Mouse (Mus musculus) G1E-ER4 (cell line): ENCODE measurements around the gene Hmgcs2. TPM values are rescaled to one million over a fixed set of nuclear protein-coding genes. Genes with fewer than 3 reads are reported as not detected.
"Not testable (repeated sequence)": the region's sequence is repeated elsewhere in the genome, so short reads cannot be mapped to it uniquely, and the experiment has no call there.

ENCODE experiments used
- GATA1 ChIP-seq: IDR thresholded peaks from one replicate; pipeline ENCODE4 v1.8.0; 2012; ENCODE audit warnings: low read length, inconsistent platforms
- polyA plus RNA-seq: library from polyadenylated mRNA; stranded (reverse); fragments of >175 nt; gene quantifications from 2 replicates; pipeline ENCODE4 v1.2.3, GENCODE M21; 2012

Hmgcs2 gene
- polyA plus RNA-seq, 1 experiment, result not detected

DNA sequence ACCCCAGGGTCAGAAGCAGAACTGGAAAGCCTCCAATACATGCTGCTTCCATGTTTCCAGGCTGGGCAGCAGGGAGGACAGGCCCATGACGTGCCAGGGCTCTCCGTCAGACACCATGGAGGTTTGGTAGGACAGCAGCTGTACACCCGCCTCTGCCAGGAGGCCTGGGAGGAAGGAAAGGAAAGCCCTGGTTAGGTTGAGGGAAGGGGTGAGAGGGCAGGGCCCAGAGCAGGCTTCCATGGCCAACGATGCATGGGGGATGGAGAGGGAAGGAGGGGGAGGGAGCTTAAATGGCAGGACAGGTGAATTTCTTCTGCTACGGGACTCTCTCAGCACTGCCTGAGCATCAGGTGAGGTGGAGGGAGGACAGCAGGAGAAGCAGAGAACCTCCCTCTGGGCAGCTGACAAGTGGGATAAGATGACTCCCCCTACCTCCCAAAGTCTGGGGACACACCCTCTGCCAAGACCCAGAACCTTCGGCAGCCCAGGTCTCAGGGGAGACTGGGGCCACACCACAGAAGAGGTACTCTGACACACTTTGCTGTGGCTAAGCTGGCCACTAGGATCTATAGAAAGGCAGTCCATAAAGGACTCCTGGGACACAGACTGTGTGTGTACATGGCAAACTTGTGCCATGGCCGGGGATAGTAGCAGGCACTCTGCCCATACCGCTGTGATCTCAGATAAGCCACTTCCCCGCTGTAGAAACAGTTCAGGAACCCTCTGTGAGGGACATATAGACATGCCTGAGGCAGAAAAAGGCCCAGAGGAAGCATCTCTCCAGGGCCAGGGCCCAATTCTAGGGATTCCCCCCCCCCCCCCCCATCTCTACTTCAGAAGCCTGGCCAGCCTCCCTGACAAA is 33.3 kb downstream of the Hmgcs2 start:
- TF ChIP-seq GATA1, result no peak

GRCm38 (mm10) chr3:98315181-98315580 is 34.9 kb downstream of the Hmgcs2 start:
- no peak for TF ChIP-seq GATA1

DNA sequence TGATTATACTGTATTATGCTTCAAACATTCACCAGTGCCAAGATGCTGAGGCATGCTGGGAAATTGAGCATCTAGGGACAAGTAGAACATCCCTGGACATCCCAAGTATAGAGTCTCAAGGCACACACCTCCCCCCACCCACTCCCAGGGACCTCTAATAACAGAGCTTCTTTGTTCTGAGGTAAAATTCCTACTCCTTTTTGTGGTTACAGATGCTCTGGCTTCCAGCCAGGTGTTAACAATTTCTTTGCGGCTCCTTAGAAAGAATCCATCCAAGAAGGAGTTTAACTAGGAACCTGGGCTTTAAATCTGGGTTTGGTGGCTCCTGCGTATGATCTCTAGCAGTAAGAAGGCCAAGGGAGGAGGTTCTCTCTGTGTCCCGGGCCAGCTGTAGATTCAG is 36.9 kb downstream of the Hmgcs2 start:
- no peak for TF ChIP-seq GATA1

DNA sequence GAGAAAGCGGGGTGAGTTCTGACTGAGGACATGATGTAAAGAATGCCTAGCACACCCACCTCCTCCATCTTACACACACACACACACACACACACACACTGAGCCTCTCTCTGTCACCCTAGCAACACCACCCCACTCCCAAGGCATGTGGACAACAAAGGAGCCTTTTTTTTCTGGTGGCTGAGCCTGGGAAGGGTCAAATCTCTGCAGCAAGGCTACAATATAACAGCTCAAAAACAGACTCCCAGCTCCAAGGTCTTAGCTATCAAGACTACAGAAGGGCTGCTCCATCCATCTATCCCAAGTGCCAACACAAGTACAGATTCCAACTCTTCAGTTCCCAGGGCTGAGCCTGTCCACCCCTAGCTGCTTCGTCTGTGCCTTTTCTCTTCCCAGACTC is 39.0 kb downstream of the Hmgcs2 start:
- no peak for TF ChIP-seq GATA1

GRCm38 (mm10) chr3:98322209-98322608 is 42.0 kb downstream of the Hmgcs2 start:
- TF ChIP-seq GATA1, result no peak

- no peak for TF ChIP-seq GATA1
Measured at GRCm38 (mm10) chr3:98324235-98324634, 44.0 kb downstream of the Hmgcs2 start.

DNA sequence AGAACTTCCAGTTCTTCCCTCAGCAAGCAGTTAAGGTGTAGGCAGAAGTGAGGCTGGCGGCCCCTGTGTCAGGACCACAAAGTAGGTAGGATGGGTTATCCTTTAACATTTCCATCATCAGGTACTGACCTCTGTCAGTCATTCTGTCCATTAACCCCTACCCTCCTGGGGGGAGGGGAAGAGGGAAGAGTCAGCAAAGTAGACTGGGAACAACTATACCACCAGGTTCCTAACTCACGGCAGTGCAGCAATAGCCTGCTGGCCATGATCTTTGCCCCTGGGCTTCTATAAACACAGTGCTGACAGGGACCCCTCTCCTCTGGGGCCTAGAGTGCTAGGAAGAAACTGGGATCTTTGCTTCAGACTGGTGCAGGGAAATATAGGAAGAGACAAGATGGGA is 53.8 kb downstream of the Hmgcs2 start:
- no peak for TF ChIP-seq GATA1

GRCm38 (mm10) chr3:98335331-98335730 is 55.1 kb downstream of the Hmgcs2 start:
- TF ChIP-seq GATA1, result no peak

DNA sequence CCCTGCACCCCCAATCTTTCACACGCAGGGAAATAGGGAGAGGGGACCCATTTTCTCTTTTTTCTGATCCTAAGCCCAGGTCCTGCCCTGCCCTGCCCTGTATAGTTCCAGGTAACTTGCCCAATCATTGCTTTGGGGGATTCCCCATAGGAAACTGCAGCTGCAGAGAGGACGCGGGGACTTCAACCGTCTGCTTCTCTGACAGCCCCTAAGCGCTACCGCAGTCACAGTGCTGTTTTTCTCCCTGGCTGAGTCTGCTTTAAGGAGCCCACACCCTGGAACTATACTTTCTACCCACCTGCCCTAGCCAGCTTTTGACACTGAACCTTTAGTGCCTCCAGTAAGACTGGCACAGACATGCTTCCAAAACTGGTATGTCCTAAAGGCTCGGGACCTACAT is 55.7 kb downstream of the Hmgcs2 start:
- TF ChIP-seq GATA1, result no peak

DNA sequence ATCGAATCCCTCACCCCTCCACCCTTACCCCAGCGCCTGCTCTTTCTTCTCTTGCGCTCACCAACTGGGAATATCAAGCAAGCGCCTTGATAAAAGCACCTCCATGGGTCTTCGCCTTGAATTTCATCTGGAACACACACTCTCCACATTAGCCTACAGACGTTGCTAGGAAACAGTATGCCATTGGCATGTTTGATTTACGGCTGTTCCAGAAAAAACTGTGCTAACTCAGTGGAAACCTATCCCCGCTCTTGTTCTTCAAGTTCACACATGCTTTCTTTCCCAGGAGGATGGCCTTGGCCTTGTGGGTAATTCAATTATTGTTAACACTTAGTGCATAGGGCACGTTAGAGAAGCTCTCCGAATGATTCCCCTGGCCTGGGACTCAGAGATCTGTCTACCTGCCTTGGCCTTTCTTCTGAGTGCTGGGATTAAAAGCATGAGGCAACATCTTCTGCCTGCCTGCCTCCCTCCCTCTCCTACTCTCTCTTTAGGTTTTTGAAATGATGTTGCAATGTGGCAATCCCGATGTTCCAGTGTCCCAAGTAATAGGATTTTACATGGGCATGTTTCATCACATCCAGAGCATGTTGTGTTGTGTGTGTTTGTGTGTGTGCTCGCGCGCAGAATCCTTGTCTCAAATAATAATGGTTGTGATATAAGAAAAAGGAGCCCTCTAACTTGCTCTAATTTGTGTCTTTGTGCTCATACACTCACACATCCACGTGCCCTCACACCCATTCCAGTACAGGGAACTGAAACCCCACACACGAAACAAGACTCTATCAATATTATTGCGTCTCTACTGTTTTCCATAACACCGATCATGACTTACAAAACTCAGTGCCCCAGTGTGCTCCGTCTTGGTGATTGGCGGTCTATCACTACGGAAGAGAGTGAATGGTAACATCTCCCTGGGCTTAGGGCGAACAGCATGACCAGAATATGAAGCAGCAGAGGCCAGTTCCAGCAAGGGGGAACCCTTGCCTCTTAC is 56.7 kb downstream of the Hmgcs2 start:
- TF ChIP-seq GATA1, result no peak

- no peak for TF ChIP-seq GATA1
Measured at GRCm38 (mm10) chr3:98338584-98339041, 58.4 kb downstream of the Hmgcs2 start.

- TF ChIP-seq GATA1, result no peak
Measured at GRCm38 (mm10) chr3:98339097-98339705, 59.0 kb downstream of the Hmgcs2 start.

- TF ChIP-seq GATA1, result not testable (repeated sequence)
Measured at GRCm38 (mm10) chr3:98339706-98340109, 59.5 kb downstream of the Hmgcs2 start, which contains the start of gene Phgdh. TSS of gene Phgdh (minus strand) at chr3:98339990.

GRCm38 (mm10) chr3:98340818-98341594 is 60.8 kb downstream of the Hmgcs2 start:
- TF ChIP-seq GATA1, result no peak

DNA sequence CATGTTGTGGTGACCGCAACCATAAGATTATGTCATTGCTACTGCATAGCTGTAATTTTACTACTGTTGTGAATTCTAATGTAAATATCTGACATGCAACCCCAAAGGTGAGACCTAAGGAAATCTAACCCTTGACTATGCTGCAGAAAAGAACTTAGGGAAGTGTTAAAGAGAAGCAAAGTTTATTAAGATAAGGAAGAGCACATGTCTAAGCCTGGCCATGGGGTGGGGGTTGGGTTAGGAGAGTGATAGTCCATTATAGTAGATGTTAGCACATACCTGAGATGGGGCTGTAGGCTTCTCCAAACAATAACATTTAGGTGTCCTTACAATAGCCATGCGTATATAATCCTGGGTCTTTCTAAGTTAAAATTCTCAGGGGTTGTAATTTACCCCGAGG is 63.0 kb downstream of the Hmgcs2 start:
- TF ChIP-seq GATA1, result no peak
